Mouse (Mus musculus): Measurements from ENCODE around the gene R3hdm4. TPM values are rescaled to one million over a fixed set of nuclear protein-coding genes. Genes with fewer than 3 reads are reported as not detected.

R3hdm4 gene
- polyA plus RNA-seq, 3 experiments from 2014 or later, result 96.5 to 106 (median 96.9) TPM

GRCm38 (mm10) chr10:79865801-79866295 lies 55.2 kb downstream of the R3hdm4 start:
- no peak for ATAC-seq

GRCm38 (mm10) chr10:79865189-79865601 lies 55.8 kb downstream of the R3hdm4 start:
- no peak for ATAC-seq

- ATAC-seq, result no peak
Observed at GRCm38 (mm10) chr10:79864351-79865188, 56.4 kb downstream of the R3hdm4 start.

- no peak for ATAC-seq
Observed at GRCm38 (mm10) chr10:79862925-79863324, 58.1 kb downstream of the R3hdm4 start.

GRCm38 (mm10) chr10:79862049-79862788 lies 58.8 kb downstream of the R3hdm4 start:
- ATAC-seq, result no peak

GRCm38 (mm10) chr10:79861230-79862048 lies 59.6 kb downstream of the R3hdm4 start:
- no peak for ATAC-seq

GRCm38 (mm10) chr10:79860079-79860911 lies 60.7 kb downstream of the R3hdm4 start:
- ATAC-seq, result no peak

Other genes with a start within 250 kb of the R3hdm4 start
- 10 to 100 TPM; 13.9 to 26.7 (median 20.5) TPM for gene Cdc34, start 239.0 kb downstream of the R3hdm4 start, polyA plus RNA-seq (2017; shearing (Covaris generic))
- 1 to 10 TPM in 1 of 3 experiments, under 1 TPM in 2; 0.62 to 3.2 (median 0.94) TPM for gene Gzmm, start 232.2 kb downstream of the R3hdm4 start, polyA plus RNA-seq (2017; shearing (Covaris generic))
- gene Bsg, start 216.7 kb downstream of the R3hdm4 start, polyA plus RNA-seq (2017; shearing (Covaris generic)), result 100 to 1,000 TPM; 116 to 152 (median 121) TPM
- not detected for gene Hcn2, start 204.6 kb downstream of the R3hdm4 start, polyA plus RNA-seq (2017; shearing (Covaris generic))
- 10 to 100 TPM; 10.6 to 19.2 (median 17.1) TPM for gene Polrmt, start 174.6 kb downstream of the R3hdm4 start, polyA plus RNA-seq (2017; shearing (Covaris generic))
- gene Fgf22, start 166.1 kb downstream of the R3hdm4 start, polyA plus RNA-seq (2017; shearing (Covaris generic)), result under 1 TPM in 1 of 3 experiments, not detected in 2; 0.24 TPM
- 1 to 10 TPM; 2.1 to 2.8 (median 2.7) TPM for gene Rnf126, start 154.3 kb downstream of the R3hdm4 start, polyA plus RNA-seq (2017; shearing (Covaris generic))
- 1 to 10 TPM in 1 of 3 experiments, under 1 TPM in 1, not detected in 1; 0.21 to 1.2 TPM for gene Fstl3, start 143.9 kb downstream of the R3hdm4 start, polyA plus RNA-seq (2017; shearing (Covaris generic))
- gene Prss57, start 130.2 kb downstream of the R3hdm4 start, polyA plus RNA-seq (2017; shearing (Covaris generic)), result 1 to 10 TPM in 1 of 3 experiments, under 1 TPM in 1, not detected in 1; 0.57 to 1.1 TPM
- under 1 TPM in 1 of 3 experiments, not detected in 2; 0.43 TPM for gene Palm, start 127.6 kb downstream of the R3hdm4 start, polyA plus RNA-seq (2017; shearing (Covaris generic))
- not detected for gene Misp, start 100.2 kb downstream of the R3hdm4 start, polyA plus RNA-seq (2017; shearing (Covaris generic))
- gene Ptbp1, start 66.8 kb downstream of the R3hdm4 start, polyA plus RNA-seq (2017; shearing (Covaris generic)), result 100 to 1,000 TPM in 2 of 3 experiments, 10 to 100 TPM in 1; 97.4 to 169 (median 149) TPM
- gene Prtn3, start 46.7 kb downstream of the R3hdm4 start, polyA plus RNA-seq (2017; shearing (Covaris generic)), result not detected
- 1 to 10 TPM; 1.6 to 3.3 (median 2.2) TPM for gene Plppr3, start 46.6 kb downstream of the R3hdm4 start, polyA plus RNA-seq (2017; shearing (Covaris generic))
- not detected for gene Elane, start 35.0 kb downstream of the R3hdm4 start, polyA plus RNA-seq (2017; shearing (Covaris generic))
- gene Cfd, start 30.4 kb downstream of the R3hdm4 start, polyA plus RNA-seq (2017; shearing (Covaris generic)), result not detected
- gene Med16, start 12.3 kb downstream of the R3hdm4 start, polyA plus RNA-seq (2017; shearing (Covaris generic)), result 1 to 10 TPM; 5.7 to 7.9 (median 7.1) TPM
- gene Gm26602, start 10.4 kb downstream of the R3hdm4 start, polyA plus RNA-seq (2017; shearing (Covaris generic)), result 1 to 10 TPM in 1 of 3 experiments, not detected in 2; 5.5 TPM
- not detected for gene Kiss1r, start 4.2 kb downstream of the R3hdm4 start, polyA plus RNA-seq (2017; shearing (Covaris generic))
- gene Arid3a, start 5.8 kb upstream of the R3hdm4 start, polyA plus RNA-seq (2017; shearing (Covaris generic)), result 1 to 10 TPM; 2.1 to 3.5 (median 2.4) TPM
- gene Wdr18, start 38.9 kb upstream of the R3hdm4 start, polyA plus RNA-seq (2017; shearing (Covaris generic)), result 10 to 100 TPM; 66.6 to 85.2 (median 74.2) TPM
- under 1 TPM in 2 of 3 experiments, not detected in 1; 0.16 to 0.20 TPM for gene Grin3b, start 49.5 kb upstream of the R3hdm4 start, polyA plus RNA-seq (2017; shearing (Covaris generic))
- gene Tmem259, start 63.1 kb upstream of the R3hdm4 start, polyA plus RNA-seq (2017; shearing (Covaris generic)), result 1 to 10 TPM; 2.0 to 2.5 (median 2.0) TPM
- 100 to 1,000 TPM; 672 to 989 (median 979) TPM for gene Cnn2, start 67.4 kb upstream of the R3hdm4 start, polyA plus RNA-seq (2017; shearing (Covaris generic))
- gene Abca7, start 75.3 kb upstream of the R3hdm4 start, polyA plus RNA-seq (2017; shearing (Covaris generic)), result 10 to 100 TPM; 10.7 to 14.2 (median 13.3) TPM
- gene Arhgap45, start 95.4 kb upstream of the R3hdm4 start, polyA plus RNA-seq (2017; shearing (Covaris generic)), result 100 to 1,000 TPM; 242 to 254 (median 251) TPM
- gene Polr2e, start 118.6 kb upstream of the R3hdm4 start, polyA plus RNA-seq (2017; shearing (Covaris generic)), result 100 to 1,000 TPM; 137 to 227 (median 211) TPM
- 100 to 1,000 TPM; 346 to 445 (median 381) TPM for gene Gpx4, start 126.0 kb upstream of the R3hdm4 start, polyA plus RNA-seq (2017; shearing (Covaris generic))
- gene Sbno2, start 184.4 kb upstream of the R3hdm4 start, polyA plus RNA-seq (2017; shearing (Covaris generic)), result 10 to 100 TPM; 30.4 to 39.1 (median 32.6) TPM
- gene Stk11, start 194.6 kb upstream of the R3hdm4 start, polyA plus RNA-seq (2017; shearing (Covaris generic)), result 10 to 100 TPM; 23.5 to 30.3 (median 25.5) TPM
- gene Atp5d, start 217.4 kb upstream of the R3hdm4 start, polyA plus RNA-seq (2017; shearing (Covaris generic)), result 100 to 1,000 TPM; 297 to 357 (median 299) TPM
- 1 to 10 TPM in 2 of 3 experiments, under 1 TPM in 1; 0.60 to 2.3 (median 1.3) TPM for gene Cbarp, start 219.6 kb upstream of the R3hdm4 start, polyA plus RNA-seq (2017; shearing (Covaris generic))
- 1 to 10 TPM; 7.3 to 9.3 (median 7.5) TPM for gene Midn, start 227.1 kb upstream of the R3hdm4 start, polyA plus RNA-seq (2017; shearing (Covaris generic))
- 100 to 1,000 TPM in 2 of 3 experiments, 10 to 100 TPM in 1; 84.2 to 255 (median 213) TPM for gene Cirbp, start 244.8 kb upstream of the R3hdm4 start, polyA plus RNA-seq (2017; shearing (Covaris generic))